Mouse (Mus musculus) layer of hippocampus, adult 11-12 months (tissue): ENCODE measurements around the gene Gm20937.
"Not testable (repeated sequence)": the region's sequence is repeated elsewhere in the genome, so short reads cannot be mapped to it uniquely, and the experiment has no call there.

ENCODE experiments used
- DNase-seq: peaks from one replicate; pipeline ENCODE4 v3.0.0; 2022; ENCODE audit warnings: low spot score

Gene Gm20937

DNA sequence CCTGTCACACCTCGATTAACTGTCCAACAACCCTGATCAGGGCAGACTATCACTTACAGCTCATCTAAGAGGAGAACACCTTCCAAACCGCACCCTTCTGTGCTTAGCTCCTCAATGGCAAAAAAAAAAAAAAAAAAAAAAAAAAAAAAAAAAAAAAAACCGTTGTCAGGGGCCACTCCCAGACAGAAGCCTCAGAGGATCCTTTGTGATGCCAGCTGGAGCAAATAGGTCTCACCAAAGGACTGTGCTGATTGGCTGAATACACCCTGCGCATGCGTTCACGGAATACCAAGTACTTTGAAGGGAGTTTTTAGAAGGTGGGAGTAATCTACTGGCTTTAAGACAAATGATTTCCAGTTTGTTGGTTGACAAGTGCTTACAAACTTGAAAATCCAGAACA lies at the start of gene Gm20937:
Gm20937 (minus strand) TSS at position 101 of the 400 bp plus-strand sequence.
- DNase-seq: not testable (repeated sequence)
